Mouse (Mus musculus): Measurements from ENCODE around the gene Prr7. TPM values are rescaled to one million over a fixed set of nuclear protein-coding genes. Genes with fewer than 3 reads are reported as not detected.

Gene Prr7
- polyA plus RNA-seq, 1 experiment from 2014 or later, result 6.7 TPM

- no peaks in the 10 kb centered on the region for H3K27me3 ChIP-seq (replicated peaks; ENCODE audit: control insufficient read depth, insufficient read depth, low read length)
- H3K4me2 ChIP-seq (ENCODE audit: low read length), result peak within 1 kb of the TSS; percentile 99
- ATAC-seq (peak; percentile 83), DNase-seq (ENCODE audit: low spot score) (peak; percentile 83)
- WGBS, result under 1% methylated on average over 48 of the region's 83 CpGs
- H3K4me3 ChIP-seq (ENCODE audit: low read depth, low read length), result peak within 1 kb of the TSS; percentile 99
- H3K27ac ChIP-seq (ENCODE audit: low read depth, low read length), result peak within 1 kb of the TSS; percentile 100
- H3K9ac ChIP-seq (ENCODE audit: low read length), result peak within 1 kb of the TSS; percentile 100
- H3K9me3 ChIP-seq (replicated peaks; ENCODE audit: control insufficient read depth, low read length), result no peaks in the 10 kb centered on the region
- peaks cover 13% of the 10 kb centered on the region for H3K36me3 ChIP-seq (ENCODE audit: control insufficient read depth, insufficient read depth, low read length)
- H3K4me1 ChIP-seq (ENCODE audit: control insufficient read depth, insufficient read depth, low read length), result peaks cover 38% of the 10 kb centered on the region
These were observed 23.8 kb downstream of the Prr7 start, which contains the start of gene Dbn1 for GRCm38 (mm10) chr13:55487578-55488498. Dbn1 (minus strand) TSS chr13:55488111.

- 36% methylated on average over 2 of the region's 2 CpGs for WGBS
- Histone ChIP-seq H3K4me2 (ENCODE audit: low read length) (no peak overlapping the region), H3K27me3 (replicated peaks; ENCODE audit: control insufficient read depth, insufficient read depth, low read length) (no peaks in the 10 kb centered on the region), H3K9ac (ENCODE audit: low read length) (no peak overlapping the region; the same call in 1 of the 2 replicates), H3K4me3 (ENCODE audit: low read depth, low read length) (no peak overlapping the region), H3K9me3 (replicated peaks; ENCODE audit: control insufficient read depth, low read length) (no peaks in the 10 kb centered on the region), H3K4me1 (ENCODE audit: control insufficient read depth, insufficient read depth, low read length) (peaks cover 25% of the 10 kb centered on the region), H3K27ac (ENCODE audit: low read depth, low read length) (no peak overlapping the region), H3K36me3 (ENCODE audit: control insufficient read depth, insufficient read depth, low read length) (peaks cover 9% of the 10 kb centered on the region; the same call in 1 of the 2 replicates)
- ATAC-seq (peak; percentile 18; the same call in 1 of the 2 replicates), DNase-seq (ENCODE audit: low spot score) (no peak)
These were observed 30.2 kb downstream of the Prr7 start for GRCm38 (mm10) chr13:55494257-55494656.

- peaks cover 13% of the 10 kb centered on the region; the same call in 1 of the 2 replicates for H3K36me3 ChIP-seq (ENCODE audit: control insufficient read depth, insufficient read depth, low read length)
- ATAC-seq (peak; percentile 73), DNase-seq (ENCODE audit: low spot score) (peak; percentile 79)
- 0 out of 2 replicates have a peak overlapping the region, but pooled peaks have one; percentile 9 for H3K4me2 ChIP-seq (ENCODE audit: low read length)
- H3K9me3 ChIP-seq (replicated peaks; ENCODE audit: control insufficient read depth, low read length), result no peaks in the 10 kb centered on the region
- H3K4me3 ChIP-seq (ENCODE audit: low read depth, low read length), result no peak overlapping the region
- H3K27ac ChIP-seq (ENCODE audit: low read depth, low read length), result peak overlapping the region; percentile 52; the same call in 1 of the 2 replicates
- H3K9ac ChIP-seq (ENCODE audit: low read length), result peak overlapping the region; percentile 21; the same call in 1 of the 2 replicates
- H3K4me1 ChIP-seq (ENCODE audit: control insufficient read depth, insufficient read depth, low read length), result peaks cover 25% of the 10 kb centered on the region
- H3K27me3 ChIP-seq (replicated peaks; ENCODE audit: control insufficient read depth, insufficient read depth, low read length), result no peaks in the 10 kb centered on the region
- 14% methylated on average over 18 of the region's 18 CpGs for WGBS
These were observed 31.0 kb downstream of the Prr7 start for GRCm38 (mm10) chr13:55494883-55495621.

- peak; percentile 54; the same call in 1 of the 2 replicates for ATAC-seq
- peak; percentile 62 for DNase-seq (ENCODE audit: low spot score)
- H3K4me3 ChIP-seq (ENCODE audit: low read depth, low read length), result no peak overlapping the region
- peaks cover 19% of the 10 kb centered on the region; the same call in 1 of the 2 replicates for H3K36me3 ChIP-seq (ENCODE audit: control insufficient read depth, insufficient read depth, low read length)
- no peaks in the 10 kb centered on the region for H3K9me3 ChIP-seq (replicated peaks; ENCODE audit: control insufficient read depth, low read length)
- H3K9ac ChIP-seq (ENCODE audit: low read length), result no peak overlapping the region
- H3K4me1 ChIP-seq (ENCODE audit: control insufficient read depth, insufficient read depth, low read length), result peaks cover 25% of the 10 kb centered on the region
- peak overlapping the region; percentile 28; the same call in 1 of the 2 replicates for H3K4me2 ChIP-seq (ENCODE audit: low read length)
- no peaks in the 10 kb centered on the region for H3K27me3 ChIP-seq (replicated peaks; ENCODE audit: control insufficient read depth, insufficient read depth, low read length)
- H3K27ac ChIP-seq (ENCODE audit: low read depth, low read length), result peak overlapping the region; percentile 60
- 9% methylated on average over 4 of the region's 4 CpGs for WGBS
These were observed 31.6 kb downstream of the Prr7 start for GRCm38 (mm10) chr13:55495702-55496101.

GRCm38 (mm10) chr13:55496661-55497060, 32.6 kb downstream of the Prr7 start:
- Histone ChIP-seq H3K36me3 (ENCODE audit: control insufficient read depth, insufficient read depth, low read length) (peaks cover 27% of the 10 kb centered on the region), H3K27ac (ENCODE audit: low read depth, low read length) (no peak overlapping the region), H3K4me1 (ENCODE audit: control insufficient read depth, insufficient read depth, low read length) (peaks cover 25% of the 10 kb centered on the region), H3K9me3 (replicated peaks; ENCODE audit: control insufficient read depth, low read length) (no peaks in the 10 kb centered on the region), H3K4me2 (ENCODE audit: low read length) (no peak overlapping the region), H3K9ac (ENCODE audit: low read length) (no peak overlapping the region), H3K4me3 (ENCODE audit: low read depth, low read length) (no peak overlapping the region), H3K27me3 (replicated peaks; ENCODE audit: control insufficient read depth, insufficient read depth, low read length) (no peaks in the 10 kb centered on the region)
- 86% methylated on average over 6 of the region's 6 CpGs for WGBS
- DNase-seq (ENCODE audit: low spot score), result no peak
- ATAC-seq, result no peak

- Histone ChIP-seq H3K27ac (ENCODE audit: low read depth, low read length) (peak overlapping the region; percentile 39; the same call in 1 of the 2 replicates), H3K4me1 (ENCODE audit: control insufficient read depth, insufficient read depth, low read length) (peaks cover 25% of the 10 kb centered on the region), H3K9ac (ENCODE audit: low read length) (no peak overlapping the region), H3K27me3 (replicated peaks; ENCODE audit: control insufficient read depth, insufficient read depth, low read length) (no peaks in the 10 kb centered on the region), H3K4me2 (ENCODE audit: low read length) (no peak overlapping the region), H3K4me3 (ENCODE audit: low read depth, low read length) (no peak overlapping the region), H3K36me3 (ENCODE audit: control insufficient read depth, insufficient read depth, low read length) (peaks cover 45% of the 10 kb centered on the region), H3K9me3 (replicated peaks; ENCODE audit: control insufficient read depth, low read length) (no peaks in the 10 kb centered on the region)
- WGBS, result 47% methylated on average over 11 of the region's 11 CpGs
- no peak for DNase-seq (ENCODE audit: low spot score)
- ATAC-seq, result no peak
These were observed 34.8 kb downstream of the Prr7 start for GRCm38 (mm10) chr13:55498906-55499305.

- ATAC-seq (no peak), DNase-seq (ENCODE audit: low spot score) (no peak)
- Histone ChIP-seq H3K27ac (ENCODE audit: low read depth, low read length) (no peak overlapping the region), H3K9ac (ENCODE audit: low read length) (no peak overlapping the region), H3K36me3 (ENCODE audit: control insufficient read depth, insufficient read depth, low read length) (peaks cover 61% of the 10 kb centered on the region), H3K27me3 (replicated peaks; ENCODE audit: control insufficient read depth, insufficient read depth, low read length) (no peaks in the 10 kb centered on the region), H3K9me3 (replicated peaks; ENCODE audit: control insufficient read depth, low read length) (no peaks in the 10 kb centered on the region), H3K4me2 (ENCODE audit: low read length) (no peak overlapping the region), H3K4me3 (ENCODE audit: low read depth, low read length) (no peak overlapping the region), H3K4me1 (ENCODE audit: control insufficient read depth, insufficient read depth, low read length) (peaks cover 11% of the 10 kb centered on the region)
- 84% methylated on average over 10 of the region's 10 CpGs for WGBS
These were observed 36.5 kb downstream of the Prr7 start for GRCm38 (mm10) chr13:55500575-55500974.

- Histone ChIP-seq H3K27me3 (replicated peaks; ENCODE audit: control insufficient read depth, insufficient read depth, low read length) (no peaks in the 10 kb centered on the region), H3K27ac (ENCODE audit: low read depth, low read length) (no peak overlapping the region), H3K9me3 (replicated peaks; ENCODE audit: control insufficient read depth, low read length) (no peaks in the 10 kb centered on the region), H3K4me2 (ENCODE audit: low read length) (no peak overlapping the region), H3K36me3 (ENCODE audit: control insufficient read depth, insufficient read depth, low read length) (peaks cover 79% of the 10 kb centered on the region), H3K4me1 (ENCODE audit: control insufficient read depth, insufficient read depth, low read length) (no peaks in the 10 kb centered on the region), H3K9ac (ENCODE audit: low read length) (no peak overlapping the region), H3K4me3 (ENCODE audit: low read depth, low read length) (no peak overlapping the region)
- no peak for DNase-seq (ENCODE audit: low spot score)
- 85% methylated on average over 8 of the region's 8 CpGs for WGBS
- no peak for ATAC-seq
These were observed 38.3 kb downstream of the Prr7 start for GRCm38 (mm10) chr13:55502405-55502804.

Data from forebrain, embryonic 14.5 days (tissue).